Mouse (Mus musculus) cerebellum, postnatal 36 days (tissue): ENCODE results near the gene Pip5k1a.
A peak's percentile ranks its signal among the peaks of the same experiment; 100 is the strongest.
"Not testable (repeated sequence)": the region's sequence is repeated elsewhere in the genome, so short reads cannot be mapped to it uniquely, and the experiment has no call there.

Experiments used
- DNase-seq, 2 experiments: peaks; one replicate each; pipeline ENCODE4 v3.0.0; 2021 to 2022; ENCODE audit warnings: mixed read lengths in 2 of 2

The Pip5k1a gene

GRCm38 (mm10) chr3:95110911-95111726, 4.4 kb upstream of the Pip5k1a start, which contains the start of gene Vps72:
Gene Vps72, plus strand, starts transcription at chr3:95111022.
- peak; percentile 88 to 91 for DNase-seq

- no peak for DNase-seq
Observed at GRCm38 (mm10) chr3:95107898-95108297, 1.2 kb upstream of the Pip5k1a start.

- DNase-seq: not testable (repeated sequence)
Observed at GRCm38 (mm10) chr3:95107308-95107707, 578 bp upstream of the Pip5k1a start.

GRCm38 (mm10) chr3:95105586-95106337, 968 bp downstream of the Pip5k1a start:
- no peak for DNase-seq

GRCm38 (mm10) chr3:95105121-95105520, 1.6 kb downstream of the Pip5k1a start:
- DNase-seq: no peak

- DNase-seq: no peak
Observed at GRCm38 (mm10) chr3:95100854-95101253, 5.9 kb downstream of the Pip5k1a start.

- DNase-seq: no peak
Observed at GRCm38 (mm10) chr3:95088071-95088470, 18.7 kb downstream of the Pip5k1a start.

- no peak for DNase-seq
Observed at GRCm38 (mm10) chr3:95071606-95072005, 35.1 kb downstream of the Pip5k1a start.

GRCm38 (mm10) chr3:95066570-95066969, 40.2 kb downstream of the Pip5k1a start:
- DNase-seq: no peak

- no peak for DNase-seq
Observed at GRCm38 (mm10) chr3:95066095-95066494, 40.6 kb downstream of the Pip5k1a start.

- DNase-seq: no peak
Observed at GRCm38 (mm10) chr3:95065553-95065952, 41.2 kb downstream of the Pip5k1a start.

GRCm38 (mm10) chr3:95063741-95064140, 43.0 kb downstream of the Pip5k1a start:
- DNase-seq: no peak

GRCm38 (mm10) chr3:95058078-95058477, 48.7 kb downstream of the Pip5k1a start:
- no peak for DNase-seq

GRCm38 (mm10) chr3:95056275-95056674, 50.5 kb downstream of the Pip5k1a start:
- DNase-seq: no peak

GRCm38 (mm10) chr3:95054481-95055260, 52.1 kb downstream of the Pip5k1a start:
- DNase-seq: peak; percentile 39 to 48

GRCm38 (mm10) chr3:95053701-95054100, 53.0 kb downstream of the Pip5k1a start:
- DNase-seq: peak in 1 of 2 experiments; percentile 36

- DNase-seq: peak in 1 of 2 experiments; percentile 52
Observed at GRCm38 (mm10) chr3:95052959-95053358, 53.8 kb downstream of the Pip5k1a start.

- DNase-seq: no peak
Observed at GRCm38 (mm10) chr3:95047914-95048313, 58.8 kb downstream of the Pip5k1a start.

- DNase-seq: no peak
Observed at GRCm38 (mm10) chr3:95046462-95047057, 60.2 kb downstream of the Pip5k1a start.

- no peak for DNase-seq
Observed at GRCm38 (mm10) chr3:95043251-95043650, 63.5 kb downstream of the Pip5k1a start.

- no peak for DNase-seq
Observed at GRCm38 (mm10) chr3:95042838-95043229, 63.9 kb downstream of the Pip5k1a start.

GRCm38 (mm10) chr3:95042166-95042837, 64.4 kb downstream of the Pip5k1a start, which contains the start of gene Psmd4:
Gene Psmd4, minus strand, starts transcription at chr3:95042614.
- DNase-seq: peak; percentile 97
